Mouse (Mus musculus): Measurements from ENCODE around the gene Rgl2. TPM values are rescaled to one million over a fixed set of nuclear protein-coding genes. Genes with fewer than 3 reads are reported as not detected.

The Rgl2 gene
- polyA plus RNA-seq, 1 experiment: 37.5 TPM

DNA sequence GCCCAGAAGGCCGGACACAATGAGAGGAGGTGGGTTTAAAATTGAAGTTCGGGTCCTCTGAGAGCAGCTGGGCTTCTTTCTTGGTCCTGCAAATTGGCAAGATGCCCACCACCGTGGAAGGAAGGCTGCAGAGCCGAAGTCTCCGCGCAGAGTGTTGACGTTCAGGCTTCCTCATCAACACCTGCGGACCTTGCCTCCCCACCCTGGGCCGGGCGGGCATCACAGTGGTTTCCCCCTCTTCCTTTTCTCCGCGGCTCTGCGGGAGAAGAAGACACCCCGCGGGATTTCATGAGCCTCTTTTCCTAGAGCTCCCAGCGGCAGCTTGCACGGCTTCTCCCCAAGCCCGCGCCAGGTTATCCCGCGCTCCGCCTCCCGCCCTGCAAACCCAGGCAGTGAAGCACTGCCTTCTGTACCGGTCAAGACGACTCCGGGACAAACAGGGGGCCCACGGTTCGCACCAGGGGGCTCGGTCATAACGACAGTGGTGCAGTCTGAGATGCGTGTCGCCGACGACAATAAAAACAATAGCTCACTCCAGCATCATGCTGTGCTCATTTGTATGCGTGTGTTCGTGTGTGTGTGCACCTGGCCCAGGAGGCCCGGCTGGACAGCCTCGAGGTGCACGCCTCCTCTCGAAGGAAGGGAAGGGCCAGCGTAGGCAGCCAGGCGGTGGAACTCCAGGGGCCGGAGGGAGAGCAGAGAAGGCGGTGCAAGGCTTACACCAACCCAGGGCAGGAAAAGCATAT lies 20.8 kb upstream of the Rgl2 start:
- H3K4me3 ChIP-seq (ENCODE audit: low read depth, low read length): peak overlapping the region; percentile 83
- H3K4me1 ChIP-seq (ENCODE audit: control insufficient read depth, insufficient read depth, low read length): peaks cover 3% of the 10 kb centered on the region
- H3K9ac ChIP-seq (ENCODE audit: low read depth, poor library complexity, severe bottlenecking): peak overlapping the region; percentile 60
- no peaks in the 10 kb centered on the region for H3K9me3 ChIP-seq (replicated peaks; ENCODE audit: control insufficient read depth, insufficient read depth, low read length, poor library complexity, severe bottlenecking)
- H3K27ac ChIP-seq (ENCODE audit: insufficient read depth, low read length): peak overlapping the region; percentile 88
- H3K36me3 ChIP-seq (ENCODE audit: control insufficient read depth, insufficient read depth, low read length, poor library complexity, severe bottlenecking): peaks cover 21% of the 10 kb centered on the region
- H3K27me3 ChIP-seq (ENCODE audit: control insufficient read depth, insufficient read depth, low read length, poor library complexity, severe bottlenecking): no peaks in the 10 kb centered on the region
- no peak for TF ChIP-seq CTCF (IDR thresholded peaks at IDR 0.05; ENCODE audit: low read depth, low read length)
- TF ChIP-seq EP300 (IDR thresholded peaks at IDR 0.05; ENCODE audit: insufficient read depth, low read depth, low read length): 0 out of 2 replicates have a peak, but pooled peaks have one; percentile 23
- TF ChIP-seq POLR2A (IDR thresholded peaks at IDR 0.05; ENCODE audit: insufficient read depth, low read length): no peak

DNA sequence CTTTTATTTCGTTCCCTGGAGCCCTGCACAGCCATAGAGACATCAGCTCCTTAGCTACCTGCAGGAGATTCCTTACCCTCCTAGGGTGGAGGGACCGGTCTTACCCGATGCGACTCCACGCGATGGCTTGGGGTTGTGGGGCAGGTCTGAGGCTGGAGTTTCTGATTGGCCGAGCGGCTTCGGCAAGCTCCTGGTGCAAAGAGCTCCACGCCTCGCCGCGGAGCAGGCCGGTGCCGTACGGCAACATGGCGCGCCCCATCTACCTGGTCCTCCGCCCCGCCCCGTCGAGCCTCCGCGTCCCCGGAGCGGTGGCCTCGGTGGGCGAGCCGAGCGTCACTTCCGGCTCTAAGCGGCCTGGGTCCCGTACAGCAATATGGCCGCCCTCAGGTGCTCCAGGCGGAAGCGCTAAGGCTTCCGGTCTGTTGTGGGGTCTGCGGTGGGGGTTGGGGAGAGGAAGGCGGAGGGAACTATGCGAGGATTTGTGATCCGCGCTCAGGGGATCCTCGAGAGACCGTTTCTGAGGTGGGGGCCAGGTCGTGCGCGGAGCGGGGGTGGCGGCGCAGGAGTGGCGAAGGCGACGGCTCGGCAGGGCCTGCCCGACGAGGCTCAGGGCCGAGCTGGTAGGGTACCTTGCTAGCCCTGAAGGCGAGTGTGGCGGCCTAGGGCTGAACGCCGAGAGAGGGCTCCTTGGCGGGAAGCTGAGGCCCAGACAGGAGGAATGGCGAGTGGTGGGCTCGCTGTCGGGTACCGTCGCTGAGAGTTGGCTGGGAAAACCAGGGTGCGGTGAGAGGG lies 20.1 kb upstream of the Rgl2 start, which contains the start of gene Daxx:
Daxx (plus strand) TSS at position 338 of the 792 bp plus-strand sequence.
- Histone ChIP-seq H3K36me3 (ENCODE audit: control insufficient read depth, insufficient read depth, low read length, poor library complexity, severe bottlenecking) (peaks cover 29% of the 10 kb centered on the region), H3K4me3 (ENCODE audit: low read depth, low read length) (peak within 1 kb of the TSS; percentile 98), H3K27me3 (ENCODE audit: control insufficient read depth, insufficient read depth, low read length, poor library complexity, severe bottlenecking) (no peaks in the 10 kb centered on the region), H3K4me1 (ENCODE audit: control insufficient read depth, insufficient read depth, low read length) (peaks cover 3% of the 10 kb centered on the region), H3K9ac (ENCODE audit: low read depth, poor library complexity, severe bottlenecking) (peak within 1 kb of the TSS; percentile 89), H3K9me3 (replicated peaks; ENCODE audit: control insufficient read depth, insufficient read depth, low read length, poor library complexity, severe bottlenecking) (no peaks in the 10 kb centered on the region), H3K27ac (ENCODE audit: insufficient read depth, low read length) (peak within 1 kb of the TSS; percentile 88)
- TF ChIP-seq CTCF (IDR thresholded peaks at IDR 0.05; ENCODE audit: low read depth, low read length) (no peak), POLR2A (IDR thresholded peaks at IDR 0.05; ENCODE audit: insufficient read depth, low read length) (peak; percentile 86)

DNA sequence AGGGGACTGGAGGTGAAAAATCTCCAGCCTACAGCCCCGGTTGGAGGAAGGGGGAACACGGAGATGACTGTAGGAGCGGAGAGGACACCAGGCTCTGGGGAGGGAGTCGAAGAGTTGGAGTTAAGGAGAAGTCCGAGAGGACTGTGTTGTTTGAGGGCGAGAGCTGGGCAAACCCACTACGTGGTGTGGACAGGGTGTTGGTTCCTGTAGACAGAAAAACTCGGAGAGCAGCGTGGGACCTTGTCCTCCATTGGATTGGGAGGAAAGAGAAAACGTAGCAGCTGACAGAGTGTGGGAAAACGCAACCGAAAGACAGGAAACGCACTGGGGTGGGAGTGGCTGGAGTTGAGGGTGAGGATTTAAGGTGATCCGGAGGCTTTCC lies 19.5 kb upstream of the Rgl2 start:
- H3K4me3 ChIP-seq (ENCODE audit: low read depth, low read length): peak overlapping the region; percentile 98
- H3K9me3 ChIP-seq (replicated peaks; ENCODE audit: control insufficient read depth, insufficient read depth, low read length, poor library complexity, severe bottlenecking): no peaks in the 10 kb centered on the region
- no peak for TF ChIP-seq CTCF (IDR thresholded peaks at IDR 0.05; ENCODE audit: low read depth, low read length)
- TF ChIP-seq POLR2A (IDR thresholded peaks at IDR 0.05; ENCODE audit: insufficient read depth, low read length): no peak
- TF ChIP-seq EP300 (IDR thresholded peaks at IDR 0.05; ENCODE audit: insufficient read depth, low read depth, low read length): no peak
- peak overlapping the region; percentile 89 for H3K9ac ChIP-seq (ENCODE audit: low read depth, poor library complexity, severe bottlenecking)
- H3K36me3 ChIP-seq (ENCODE audit: control insufficient read depth, insufficient read depth, low read length, poor library complexity, severe bottlenecking): peaks cover 29% of the 10 kb centered on the region
- H3K4me1 ChIP-seq (ENCODE audit: control insufficient read depth, insufficient read depth, low read length): peaks cover 3% of the 10 kb centered on the region
- peak overlapping the region; percentile 68 for H3K27ac ChIP-seq (ENCODE audit: insufficient read depth, low read length)
- no peaks in the 10 kb centered on the region for H3K27me3 ChIP-seq (ENCODE audit: control insufficient read depth, insufficient read depth, low read length, poor library complexity, severe bottlenecking)

DNA sequence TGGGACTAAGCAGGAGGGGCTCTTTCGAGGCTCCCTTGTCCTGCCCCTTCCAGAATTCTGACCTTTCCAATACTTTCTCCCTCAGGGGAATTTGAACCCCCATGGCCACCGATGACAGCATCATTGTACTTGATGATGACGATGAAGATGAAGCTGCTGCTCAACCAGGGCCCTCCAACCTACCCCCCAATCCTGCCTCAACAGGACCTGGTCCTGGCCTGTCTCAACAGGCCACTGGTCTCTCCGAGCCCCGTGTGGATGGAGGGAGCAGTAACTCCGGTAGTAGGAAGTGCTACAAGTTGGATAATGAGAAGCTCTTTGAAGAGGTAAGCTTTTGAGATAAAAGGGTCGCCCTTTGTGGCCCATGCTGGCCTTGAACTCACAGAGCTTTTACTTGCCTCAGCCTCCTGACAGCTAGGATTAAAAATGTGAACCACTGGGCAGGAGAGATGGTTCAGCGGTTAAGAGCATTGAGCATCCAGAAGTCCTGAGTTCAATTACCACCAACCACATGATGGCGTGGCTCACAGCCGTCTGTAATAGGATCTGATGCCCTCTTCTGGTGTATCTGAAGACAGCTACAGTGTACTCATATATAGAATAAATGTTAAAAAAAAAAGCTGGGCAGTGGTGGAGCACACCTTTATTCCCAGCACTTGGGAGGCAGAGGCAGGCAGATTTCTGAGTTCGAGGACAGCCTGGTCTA lies 18.8 kb upstream of the Rgl2 start:
- H3K36me3 ChIP-seq (ENCODE audit: control insufficient read depth, insufficient read depth, low read length, poor library complexity, severe bottlenecking): peaks cover 29% of the 10 kb centered on the region
- H3K4me3 ChIP-seq (ENCODE audit: low read depth, low read length): peak overlapping the region; percentile 98
- H3K27me3 ChIP-seq (ENCODE audit: control insufficient read depth, insufficient read depth, low read length, poor library complexity, severe bottlenecking): no peaks in the 10 kb centered on the region
- TF ChIP-seq CTCF (IDR thresholded peaks at IDR 0.05; ENCODE audit: low read depth, low read length) (peak; percentile 16), EP300 (IDR thresholded peaks at IDR 0.05; ENCODE audit: insufficient read depth, low read depth, low read length) (no peak), POLR2A (IDR thresholded peaks at IDR 0.05; ENCODE audit: insufficient read depth, low read length) (no peak)
- peaks cover 3% of the 10 kb centered on the region for H3K4me1 ChIP-seq (ENCODE audit: control insufficient read depth, insufficient read depth, low read length)
- peak overlapping the region; percentile 89 for H3K9ac ChIP-seq (ENCODE audit: low read depth, poor library complexity, severe bottlenecking)
- H3K27ac ChIP-seq (ENCODE audit: insufficient read depth, low read length): peak overlapping the region; percentile 54
- H3K9me3 ChIP-seq (replicated peaks; ENCODE audit: control insufficient read depth, insufficient read depth, low read length, poor library complexity, severe bottlenecking): no peaks in the 10 kb centered on the region

DNA sequence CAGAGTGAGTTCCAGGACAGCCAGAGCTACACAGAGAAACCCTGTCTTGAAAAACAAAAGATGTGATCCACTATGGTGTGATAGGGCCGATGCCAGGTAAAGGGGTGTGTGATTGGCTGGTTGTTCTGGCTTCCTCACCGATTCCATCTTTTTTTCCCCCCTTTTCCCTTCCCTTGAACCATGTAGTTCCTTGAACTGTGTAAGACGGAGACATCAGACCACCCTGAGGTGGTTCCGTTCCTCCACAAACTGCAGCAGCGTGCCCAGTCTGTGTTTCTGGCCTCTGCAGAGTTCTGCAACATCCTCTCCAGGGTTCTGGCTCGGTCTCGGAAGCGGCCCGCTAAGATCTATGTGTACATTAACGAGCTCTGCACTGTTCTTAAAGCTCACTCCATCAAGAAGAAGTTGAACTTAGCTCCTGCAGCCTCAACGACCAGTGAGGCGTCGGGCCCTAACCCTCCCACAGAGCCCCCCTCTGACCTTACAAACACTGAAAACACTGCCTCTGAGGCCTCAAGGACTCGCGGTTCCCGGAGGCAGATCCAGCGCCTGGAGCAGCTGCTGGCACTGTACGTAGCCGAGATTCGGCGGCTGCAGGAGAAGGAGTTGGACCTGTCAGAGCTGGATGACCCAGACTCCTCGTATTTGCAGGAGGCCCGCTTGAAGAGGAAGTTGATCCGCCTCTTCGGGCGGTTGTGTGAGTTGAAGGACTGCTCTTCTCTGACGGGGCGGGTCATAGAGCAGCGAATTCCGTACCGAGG lies 18.1 kb upstream of the Rgl2 start:
- TF ChIP-seq POLR2A (IDR thresholded peaks at IDR 0.05; ENCODE audit: insufficient read depth, low read length) (no peak), EP300 (IDR thresholded peaks at IDR 0.05; ENCODE audit: insufficient read depth, low read depth, low read length) (no peak), CTCF (IDR thresholded peaks at IDR 0.05; ENCODE audit: low read depth, low read length) (no peak)
- Histone ChIP-seq H3K27me3 (ENCODE audit: control insufficient read depth, insufficient read depth, low read length, poor library complexity, severe bottlenecking) (no peaks in the 10 kb centered on the region), H3K9ac (ENCODE audit: low read depth, poor library complexity, severe bottlenecking) (peak overlapping the region; percentile 22), H3K4me3 (ENCODE audit: low read depth, low read length) (peak overlapping the region; percentile 26), H3K9me3 (replicated peaks; ENCODE audit: control insufficient read depth, insufficient read depth, low read length, poor library complexity, severe bottlenecking) (no peaks in the 10 kb centered on the region), H3K27ac (ENCODE audit: insufficient read depth, low read length) (peak overlapping the region; percentile 44), H3K4me1 (ENCODE audit: control insufficient read depth, insufficient read depth, low read length) (peaks cover 3% of the 10 kb centered on the region), H3K36me3 (ENCODE audit: control insufficient read depth, insufficient read depth, low read length, poor library complexity, severe bottlenecking) (peaks cover 29% of the 10 kb centered on the region)

All from ES-Bruce4 (cell line).